Mouse (Mus musculus) brain, embryonic 14.5 days (tissue): Measurements from ENCODE around the gene Serpine1. TPM values are rescaled to one million over a fixed set of nuclear protein-coding genes. Genes with fewer than 3 reads are reported as not detected.

ENCODE experiments used
- DNase-seq: peaks from one replicate; pipeline ENCODE4 v3.0.0-alpha.2; 2011; ENCODE audit warnings: low read depth
- CTCF ChIP-seq: fragments of 200-500 bp; IDR thresholded peaks from 2 replicates; pipeline ENCODE4 v1.5.1; 2012; ENCODE audit warnings: inconsistent platforms, mild to moderate bottlenecking, moderate library complexity, borderline replicate concordance; ENCODE audit not compliant: insufficient read depth, insufficient read length; ENCODE audit errors: extremely low read depth
- POLR2A ChIP-seq: fragments of 200-500 bp; IDR thresholded peaks from 2 replicates; pipeline ENCODE4 v1.6.1; 2012; ENCODE audit warnings: mild to moderate bottlenecking, inconsistent platforms, borderline replicate concordance; ENCODE audit not compliant: poor library complexity, insufficient read depth, insufficient read length, severe bottlenecking; ENCODE audit errors: extremely low read depth
- polyA plus RNA-seq: library from polyadenylated mRNA; depleted of rRNA; stranded (reverse); fragments of >200 nt; gene quantifications from 2 replicates; pipeline ENCODE4 v1.2.3, GENCODE M21; 2012

Gene Serpine1
- polyA plus RNA-seq, 1 experiment = 2.6 TPM

GRCm38 (mm10) chr5:137065923-137066322, 6.1 kb downstream of the Serpine1 start:
- no peak for DNase-seq
- no peak for TF ChIP-seq POLR2A
- TF ChIP-seq CTCF = peak; percentile 14; the same call in 1 of the 2 replicates

- DNase-seq = no peak
- TF ChIP-seq CTCF = no peak
- no peak for TF ChIP-seq POLR2A
These were observed 6.6 kb downstream of the Serpine1 start for GRCm38 (mm10) chr5:137065454-137065853.

- no peak for TF ChIP-seq POLR2A
- no peak for DNase-seq
These were observed 9.5 kb downstream of the Serpine1 start for GRCm38 (mm10) chr5:137062601-137063000.

- DNase-seq = no peak
- TF ChIP-seq CTCF (peak; percentile 48; the same call in 1 of the 2 replicates), POLR2A (no peak)
These were observed 10.1 kb downstream of the Serpine1 start for GRCm38 (mm10) chr5:137061809-137062481.

- TF ChIP-seq POLR2A (no peak), CTCF (no peak)
- no peak for DNase-seq
These were observed 17.2 kb downstream of the Serpine1 start for GRCm38 (mm10) chr5:137054873-137055272.

GRCm38 (mm10) chr5:137054299-137054698, 17.8 kb downstream of the Serpine1 start:
- no peak for DNase-seq
- TF ChIP-seq POLR2A (no peak), CTCF (no peak)

GRCm38 (mm10) chr5:137051914-137052505, 20.1 kb downstream of the Serpine1 start:
- no peak for DNase-seq
- TF ChIP-seq POLR2A (no peak), CTCF (no peak)

GRCm38 (mm10) chr5:137051125-137051524, 20.9 kb downstream of the Serpine1 start:
- no peak for DNase-seq
- TF ChIP-seq POLR2A (no peak), CTCF (no peak)

- no peak for TF ChIP-seq CTCF
- no peak for TF ChIP-seq POLR2A
- DNase-seq = no peak
These were observed 25.1 kb downstream of the Serpine1 start for GRCm38 (mm10) chr5:137046991-137047390.

- TF ChIP-seq POLR2A (no peak), CTCF (no peak)
- DNase-seq = no peak
These were observed 25.7 kb downstream of the Serpine1 start for GRCm38 (mm10) chr5:137046324-137046718.

GRCm38 (mm10) chr5:137045402-137046323, 26.4 kb downstream of the Serpine1 start, which contains the start of gene Ap1s1:
TSS of gene Ap1s1 (minus strand) at chr5:137046135.
- DNase-seq = peak; percentile 100
- TF ChIP-seq CTCF = no peak
- TF ChIP-seq POLR2A = peak; percentile 41; the same call in 1 of the 2 replicates

GRCm38 (mm10) chr5:137043997-137044396, 28.1 kb downstream of the Serpine1 start:
- DNase-seq = no peak
- TF ChIP-seq POLR2A (no peak), CTCF (no peak)
